Mouse (Mus musculus) heart, adult 2 months (tissue): ENCODE results near the gene Ppm1n.
A peak's percentile ranks its signal among the peaks of the same experiment; 100 is the strongest.

Experiments
- CTCF ChIP-seq: fragments of 200-600 bp; IDR thresholded peaks from 2 replicates; pipeline ENCODE4 v1.8.1; 2022; ENCODE audit warnings: antibody characterized with exemption, mild to moderate bottlenecking, moderate library complexity
- POLR2A ChIP-seq: fragments of 200-500 bp; IDR thresholded peaks from 2 replicates; pipeline ENCODE4 v1.6.1; 2011; ENCODE audit warnings: mild to moderate bottlenecking, low read depth, low read length, control low read depth; ENCODE audit not compliant: insufficient read depth

GRCm38 (mm10) chr7:19328425-19328824 lies 48.6 kb upstream of the Ppm1n start:
- TF ChIP-seq CTCF, result peak; percentile 58
- no peak for TF ChIP-seq POLR2A
